Mouse (Mus musculus): ENCODE measurements around the gene Cdc7.

Gene Cdc7

GRCm38 (mm10) chr5:107025809-107026208 lies 61.7 kb downstream of the Cdc7 start:
- no peak for DNase-seq

GRCm38 (mm10) chr5:107027616-107028015 lies 63.5 kb downstream of the Cdc7 start:
- DNase-seq, result no peak

- DNase-seq, result no peak
Observed at GRCm38 (mm10) chr5:107028557-107028956, 64.4 kb downstream of the Cdc7 start.

GRCm38 (mm10) chr5:107029801-107030200 lies 65.7 kb downstream of the Cdc7 start:
- no peak for DNase-seq

GRCm38 (mm10) chr5:107030821-107031220 lies 66.7 kb downstream of the Cdc7 start:
- DNase-seq, result no peak
